Mouse (Mus musculus) cerebellum, adult 2 months (tissue): Measurements from ENCODE around the gene Sh3glb1.

Experiments used
- CTCF ChIP-seq: fragments of 200-500 bp; IDR thresholded peaks from 2 replicates; pipeline ENCODE4 v1.5.1; 2011; ENCODE audit warnings: low read depth, mild to moderate bottlenecking, control low read depth, low read length, moderate library complexity, borderline replicate concordance; ENCODE audit not compliant: insufficient read depth
- POLR2A ChIP-seq: fragments of 200-500 bp; IDR thresholded peaks from 2 replicates; pipeline ENCODE4 v1.6.1; 2011; ENCODE audit warnings: low read length, control low read depth, borderline replicate concordance; ENCODE audit not compliant: insufficient read depth

- TF ChIP-seq CTCF (no peak), POLR2A (no peak)
Measured at GRCm38 (mm10) chr3:144669457-144669864, 50.7 kb downstream of the Sh3glb1 start.
